Mouse (Mus musculus) heart, postnatal 0 days (tissue): ENCODE measurements around the gene Lrrc8b.

Source experiments
- CTCF ChIP-seq: IDR thresholded peaks from 2 replicates; pipeline ENCODE4 v1.5.1; 2016; ENCODE audit warnings: antibody characterized with exemption, control low read depth, low read depth
- EP300 ChIP-seq: IDR thresholded peaks from 2 replicates; pipeline ENCODE4 v1.6.1; 2016; ENCODE audit warnings: antibody characterized with exemption, low read depth

- TF ChIP-seq EP300 (no peak), CTCF (no peak)
Observed at GRCm38 (mm10) chr5:105536172-105536571, 120.6 kb downstream of the Lrrc8b start.
